Mouse (Mus musculus): ENCODE measurements around the gene Dedd.
"Not testable (repeated sequence)": the region's sequence is repeated elsewhere in the genome, so short reads cannot be mapped to it uniquely, and the experiment has no call there.

The Dedd gene

GRCm38 (mm10) chr1:171309321-171309720 lies 19.6 kb upstream of the Dedd start:
- peak; percentile 47 for DNase-seq (ENCODE audit: low read depth, low spot score)

DNA sequence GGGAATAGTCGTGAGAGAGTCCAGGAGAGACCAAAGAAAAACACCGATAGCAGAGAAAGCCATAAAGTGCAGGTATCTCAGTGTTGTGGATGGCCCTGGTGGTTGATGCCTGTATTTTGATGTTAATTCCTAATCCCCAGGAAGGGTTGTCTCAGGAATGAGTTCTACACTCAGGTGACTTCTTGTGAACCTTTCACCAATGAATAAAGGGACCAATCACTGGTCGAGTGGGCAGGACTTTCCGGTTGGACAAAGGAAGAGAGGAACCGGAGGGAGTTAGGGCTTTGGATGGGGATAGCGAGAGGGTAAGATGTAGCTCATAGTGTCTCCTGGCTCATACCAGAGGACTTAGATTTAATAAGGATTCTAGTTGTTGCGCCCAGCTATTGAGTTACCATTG lies 9.2 kb upstream of the Dedd start:
- DNase-seq (ENCODE audit: low read depth, low spot score), result no peak

DNA sequence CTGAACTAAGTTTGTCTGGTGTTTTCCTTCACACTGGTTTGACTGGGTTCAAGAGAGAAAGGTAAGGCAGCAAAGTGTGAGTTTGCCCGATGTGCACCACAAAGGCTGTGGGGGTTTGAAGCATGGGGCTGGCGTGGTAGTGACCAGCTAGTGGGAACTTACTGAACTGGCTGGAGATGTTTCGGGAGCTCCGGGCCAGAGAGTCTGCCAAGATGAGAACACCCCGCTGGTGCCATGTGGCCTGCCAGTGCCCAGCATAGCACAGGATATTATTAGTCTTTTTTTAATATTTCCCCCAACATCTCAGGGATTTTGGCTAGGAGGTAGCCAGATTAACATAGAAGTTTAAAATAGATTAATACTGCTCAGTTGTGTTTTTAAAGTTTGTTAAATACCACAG lies 8.8 kb upstream of the Dedd start:
- DNase-seq (ENCODE audit: low read depth, low spot score), result no peak

DNA sequence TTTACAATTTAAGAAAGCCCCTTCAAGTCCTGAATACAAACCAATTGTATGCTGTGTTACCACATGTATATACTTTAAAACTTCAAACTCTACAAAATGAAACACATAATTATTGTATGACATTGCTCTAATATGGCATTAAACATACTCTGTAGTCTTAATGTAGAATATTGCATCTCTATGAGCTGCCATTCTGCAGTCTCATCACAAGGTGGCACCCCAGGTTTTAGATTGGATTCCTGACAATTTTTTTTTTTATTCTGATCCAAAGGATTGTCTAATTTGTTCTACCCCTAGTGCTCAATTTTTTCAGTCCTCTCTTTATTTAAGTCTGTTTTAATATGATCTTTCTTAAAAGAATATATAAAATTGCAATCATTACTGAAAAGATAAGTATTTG lies 7.5 kb upstream of the Dedd start:
- peak; percentile 65 for DNase-seq (ENCODE audit: low read depth, low spot score)

- no peak for DNase-seq (ENCODE audit: low read depth, low spot score)
Observed at GRCm38 (mm10) chr1:171322012-171322411, 6.9 kb upstream of the Dedd start.

DNA sequence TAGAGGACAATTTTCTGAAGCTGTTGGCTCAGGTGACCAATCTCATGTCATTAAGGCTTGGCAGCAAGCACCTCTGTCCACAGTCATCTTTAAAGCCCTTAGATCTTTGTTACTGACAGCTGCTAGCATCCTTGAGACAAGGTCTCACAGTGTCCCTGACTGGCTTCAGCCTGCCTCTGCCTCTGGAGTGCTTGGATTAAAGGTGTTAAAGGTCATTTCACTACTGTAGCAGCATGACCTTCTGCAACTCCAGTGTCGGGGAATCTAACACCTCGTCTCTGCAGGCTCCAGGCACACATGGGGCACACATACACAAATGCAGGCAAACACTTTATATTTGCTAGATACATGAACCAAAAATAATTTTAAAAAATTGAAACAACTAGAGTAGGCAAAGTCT lies 3.4 kb upstream of the Dedd start:
- no peak for DNase-seq (ENCODE audit: low read depth, low spot score)

DNA sequence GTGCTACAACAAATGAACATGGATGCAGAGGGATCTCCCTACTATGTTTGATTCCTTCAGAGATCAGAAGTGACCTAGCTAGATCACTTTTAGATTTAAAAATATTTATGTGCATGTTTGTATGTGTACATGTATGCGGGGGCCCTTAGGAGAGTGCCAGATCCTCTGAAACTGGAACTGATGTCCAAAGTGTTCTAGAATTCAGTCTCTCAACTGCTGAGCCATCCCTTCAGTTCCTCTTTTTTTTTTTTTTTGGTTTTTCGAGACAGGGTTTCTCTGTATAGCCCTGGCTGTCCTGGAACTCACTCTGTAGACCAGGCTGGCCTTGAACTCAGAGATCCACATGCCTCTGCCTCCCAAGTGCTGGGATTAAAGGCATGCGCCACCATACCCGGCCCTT lies 2.4 kb upstream of the Dedd start:
- DNase-seq (ENCODE audit: low read depth, low spot score), result not testable (repeated sequence)

GRCm38 (mm10) chr1:171328244-171328643 lies 701 bp upstream of the Dedd start:
- peak; percentile 58 for DNase-seq (ENCODE audit: low read depth, low spot score)

DNA sequence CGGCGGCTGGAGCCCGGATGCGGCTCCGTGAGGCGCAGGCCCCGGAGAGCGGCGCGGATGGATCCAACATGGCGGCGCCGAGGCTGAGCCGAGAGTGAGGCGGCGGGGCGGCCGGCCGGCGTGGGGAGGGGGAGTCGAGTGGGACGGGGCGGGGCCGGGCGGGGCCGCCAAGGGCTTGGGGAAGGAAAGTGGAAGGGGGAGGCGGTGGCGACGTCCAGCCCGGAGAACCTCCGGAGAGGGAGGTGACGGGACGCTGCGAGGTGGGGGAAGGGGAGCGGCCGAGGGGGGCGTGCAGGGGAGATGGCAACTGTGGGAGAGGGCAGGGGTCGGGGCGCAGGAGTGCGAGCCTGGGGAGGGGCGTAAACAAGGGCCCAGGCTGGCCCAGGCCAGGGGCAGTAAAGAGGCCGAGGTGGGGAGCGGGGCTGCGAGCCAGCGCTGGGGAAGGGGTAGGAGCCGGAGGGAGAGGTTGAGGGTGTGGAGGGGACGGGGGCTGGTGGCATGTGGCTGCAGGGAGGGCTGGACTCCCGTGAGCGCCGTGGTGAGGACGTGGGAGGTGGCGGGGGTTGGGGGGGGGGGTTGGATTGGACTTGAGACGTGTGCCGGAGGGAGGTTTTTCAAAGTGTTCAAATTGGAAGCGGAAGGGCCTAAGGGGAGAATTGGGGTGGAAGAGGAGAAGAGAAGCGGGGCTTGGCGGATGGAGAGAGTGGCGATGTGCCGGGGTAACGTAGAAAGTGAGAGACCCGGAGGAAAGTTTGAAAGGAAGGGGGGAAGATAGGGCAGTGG lies 679 bp downstream of the Dedd start:
- peak; percentile 65 for DNase-seq (ENCODE audit: low read depth, low spot score)

DNA sequence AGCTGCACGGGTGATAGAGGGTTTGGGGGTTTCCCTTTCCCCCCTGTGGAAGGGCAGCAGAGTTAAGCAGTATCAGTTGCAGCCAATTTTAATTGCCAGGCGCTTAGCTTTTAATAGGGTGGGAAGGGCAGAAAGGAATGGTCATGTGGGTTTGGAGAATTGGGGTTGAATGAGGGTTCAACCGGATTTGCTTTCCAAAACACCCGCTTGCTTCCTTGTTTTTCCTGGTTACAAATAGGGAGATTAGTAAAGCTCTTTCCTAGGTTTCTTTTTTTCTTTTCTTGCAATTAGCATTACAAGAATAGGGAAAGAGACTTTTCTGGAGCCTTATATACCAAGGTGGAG lies 1.2 kb downstream of the Dedd start:
- peak; percentile 56 for DNase-seq (ENCODE audit: low read depth, low spot score)

DNA sequence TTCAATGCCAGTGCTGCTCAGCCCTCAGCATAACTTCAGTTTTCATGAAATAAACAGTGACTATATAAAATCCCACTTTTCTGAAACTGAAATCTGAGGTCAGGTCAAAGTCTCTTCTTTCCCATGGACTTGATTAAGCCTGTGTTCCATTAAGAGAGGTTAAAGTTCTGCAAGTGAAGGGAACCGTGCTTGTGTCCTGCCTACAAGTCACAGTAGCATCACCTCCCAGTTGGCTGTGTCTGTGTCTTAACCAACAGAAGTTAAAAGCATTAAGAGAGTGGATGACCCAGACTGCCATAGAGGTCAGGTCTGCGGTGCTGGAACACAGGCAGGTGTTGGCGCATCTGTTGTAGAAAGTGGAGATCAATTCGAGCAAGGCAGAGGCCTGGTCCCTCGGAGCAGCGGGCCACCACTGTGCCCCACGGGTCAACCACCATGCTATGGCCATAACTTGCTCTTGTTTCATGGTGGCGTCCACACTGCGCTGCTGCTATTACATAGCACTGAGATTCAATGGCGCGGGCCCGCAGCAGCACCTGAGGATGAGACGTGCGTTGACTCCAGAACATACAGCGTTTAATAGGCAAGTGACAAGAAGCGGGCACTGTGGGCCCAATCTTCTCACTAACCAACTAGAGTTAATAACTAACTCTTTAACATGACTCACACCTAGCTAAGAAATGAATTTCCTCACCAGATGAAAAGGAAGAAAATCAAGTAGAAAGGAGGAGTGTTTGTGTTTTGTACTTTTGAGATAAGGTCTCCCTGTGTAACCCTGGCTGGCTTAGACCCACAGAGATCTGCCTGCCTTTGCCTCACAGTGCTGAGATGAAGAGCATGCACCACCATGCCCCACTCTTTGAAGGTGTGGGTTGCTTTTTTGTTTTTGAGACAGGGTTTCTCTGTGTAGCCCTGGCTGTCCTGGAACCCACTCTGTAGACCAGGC lies 13.6 kb downstream of the Dedd start:
- DNase-seq (ENCODE audit: low read depth, low spot score), result no peak

- peak; percentile 82 for DNase-seq (ENCODE audit: low read depth, low spot score)
Observed at GRCm38 (mm10) chr1:171343922-171344677, 15.2 kb downstream of the Dedd start.

DNA sequence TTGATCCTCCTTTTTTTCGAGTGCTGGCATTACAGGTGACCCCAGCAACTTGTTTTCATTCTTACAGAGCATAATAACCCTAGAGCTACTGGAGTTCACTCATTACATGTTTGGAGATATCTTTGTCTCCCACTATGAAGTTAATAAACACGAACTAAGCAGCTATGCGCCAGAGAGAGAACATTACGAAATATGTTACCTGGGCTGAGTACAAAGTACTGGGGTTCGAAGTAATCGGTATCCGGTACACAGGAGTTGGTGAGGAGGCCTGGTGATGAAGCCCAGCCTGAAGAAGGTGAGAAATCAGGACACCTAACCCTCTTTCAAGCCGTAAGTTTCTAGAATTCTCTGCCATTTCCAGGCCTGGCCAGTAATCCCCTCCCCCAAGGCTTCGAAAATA lies 15.8 kb downstream of the Dedd start:
- DNase-seq (ENCODE audit: low read depth, low spot score), result no peak

GRCm38 (mm10) chr1:171345225-171346094 lies 16.5 kb downstream of the Dedd start, which contains the start of the genes Nit1 and Pfdn2:
Nit1 (minus strand) TSS chr1:171345646.
Pfdn2 (plus strand) TSS chr1:171345670.
- DNase-seq (ENCODE audit: low read depth, low spot score), result peak; percentile 91

- peak; percentile 43 for DNase-seq (ENCODE audit: low read depth, low spot score)
Observed at GRCm38 (mm10) chr1:171346095-171346450, 17.1 kb downstream of the Dedd start.

- DNase-seq (ENCODE audit: low read depth, low spot score), result no peak
Observed at GRCm38 (mm10) chr1:171348665-171349064, 19.7 kb downstream of the Dedd start.

DNA sequence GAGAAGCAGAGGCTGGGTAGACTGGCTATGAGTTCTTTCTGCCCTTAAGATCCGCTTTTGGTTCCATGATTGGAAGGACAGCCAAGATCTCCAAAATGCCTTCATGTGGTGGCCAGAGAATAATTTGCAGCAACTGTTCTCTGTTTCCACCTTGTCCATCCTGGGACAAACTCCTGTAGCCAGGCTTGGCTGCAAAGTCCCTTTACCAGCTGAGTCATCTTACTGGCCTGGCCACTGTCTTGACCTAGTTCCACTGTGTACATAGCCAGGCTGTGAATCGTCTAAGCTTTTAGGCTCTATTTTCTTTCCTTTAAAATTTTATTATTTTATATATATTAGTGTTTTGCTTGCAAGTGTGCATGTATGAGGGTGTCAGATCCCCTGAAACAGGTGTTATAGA lies 20.3 kb downstream of the Dedd start:
- DNase-seq (ENCODE audit: low read depth, low spot score), result peak; percentile 37

GRCm38 (mm10) chr1:171355812-171356340 lies 26.9 kb downstream of the Dedd start:
- peak; percentile 56 for DNase-seq (ENCODE audit: low read depth, low spot score)

DNA sequence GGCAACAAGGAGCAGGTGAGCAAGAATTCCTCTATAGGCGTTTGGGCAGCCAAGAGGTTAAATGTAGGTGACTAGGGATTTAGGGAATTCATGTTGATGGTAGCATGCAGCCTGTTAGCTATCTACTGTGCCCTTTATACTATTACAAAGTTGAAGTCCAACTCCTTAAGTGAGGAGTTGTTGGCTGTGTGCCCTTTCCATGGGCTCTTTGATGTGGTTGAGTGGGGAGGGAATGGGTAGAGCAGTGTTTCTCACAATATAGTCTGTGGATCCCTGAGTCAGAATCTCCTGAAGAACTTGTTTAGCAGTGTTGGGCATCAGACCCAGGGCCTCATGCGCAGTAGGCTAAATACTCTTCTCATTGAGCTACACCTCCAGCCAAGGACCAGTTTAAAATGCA lies 27.9 kb downstream of the Dedd start:
- peak; percentile 10 for DNase-seq (ENCODE audit: low read depth, low spot score)

DNA sequence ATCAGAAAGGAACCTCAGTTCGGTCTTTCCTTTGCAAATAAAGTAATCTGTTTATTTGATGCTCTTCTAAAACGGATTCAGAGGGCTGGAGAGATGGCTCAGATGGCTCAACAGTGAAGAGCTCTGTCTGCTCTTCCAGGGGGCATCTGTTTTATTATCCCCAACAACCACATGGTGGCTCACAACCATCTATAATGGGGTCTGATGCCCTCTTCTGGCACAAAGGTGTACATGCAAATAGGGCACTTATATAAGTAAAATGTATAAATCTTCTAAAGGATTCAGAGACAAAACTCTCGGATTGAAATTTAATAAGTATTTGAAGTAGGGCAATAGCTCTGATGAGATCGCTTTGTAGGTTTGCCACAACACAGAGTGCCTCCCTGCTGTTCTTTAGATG lies 29.5 kb downstream of the Dedd start:
- peak; percentile 70 for DNase-seq (ENCODE audit: low read depth, low spot score)

GRCm38 (mm10) chr1:171360253-171360652 lies 31.3 kb downstream of the Dedd start:
- DNase-seq (ENCODE audit: low read depth, low spot score), result no peak
